Mouse (Mus musculus): ENCODE measurements around the gene 4933424G06Rik. TPM values are rescaled to one million over a fixed set of nuclear protein-coding genes. Genes with fewer than 3 reads are reported as not detected.

The 4933424G06Rik gene
- polyA plus RNA-seq, 1 experiment, result 0.21 TPM

GRCm38 (mm10) chr1:36696411-36696810 is 13.5 kb upstream of the 4933424G06Rik start:
- TF ChIP-seq CTCF (IDR thresholded peaks at IDR 0.05; ENCODE audit: borderline replicate concordance, insufficient read depth, low read depth, low read length) (no peak), POLR2A (IDR thresholded peaks at IDR 0.05; ENCODE audit: borderline replicate concordance, insufficient read depth, low read length) (no peak)
- 64% methylated on average over 6 of the region's 6 CpGs for WGBS
- no peak for DNase-seq
- Histone ChIP-seq H3K4me3 (replicated peaks; ENCODE audit: insufficient read depth, low read depth, low read length) (no peak overlapping the region), H3K4me1 (ENCODE audit: control insufficient read depth, insufficient read depth, low read length) (peaks cover 3% of the 10 kb centered on the region; the same call in 1 of the 2 replicates), H3K27ac (ENCODE audit: insufficient read depth, low read length) (no peak overlapping the region), H3K27me3 (ENCODE audit: control insufficient read depth, insufficient read depth, low read length) (no peaks in the 10 kb centered on the region)

GRCm38 (mm10) chr1:36697030-36697429 is 12.9 kb upstream of the 4933424G06Rik start:
- 65% methylated on average over 5 of the region's 5 CpGs for WGBS
- Histone ChIP-seq H3K27me3 (ENCODE audit: control insufficient read depth, insufficient read depth, low read length) (no peaks in the 10 kb centered on the region), H3K4me1 (ENCODE audit: control insufficient read depth, insufficient read depth, low read length) (peaks cover 3% of the 10 kb centered on the region; the same call in 1 of the 2 replicates), H3K4me3 (replicated peaks; ENCODE audit: insufficient read depth, low read depth, low read length) (no peak overlapping the region), H3K27ac (ENCODE audit: insufficient read depth, low read length) (no peak overlapping the region)
- TF ChIP-seq CTCF (IDR thresholded peaks at IDR 0.05; ENCODE audit: borderline replicate concordance, insufficient read depth, low read depth, low read length) (no peak), POLR2A (IDR thresholded peaks at IDR 0.05; ENCODE audit: borderline replicate concordance, insufficient read depth, low read length) (no peak)
- DNase-seq, result no peak

GRCm38 (mm10) chr1:36707166-36707565 is 2.8 kb upstream of the 4933424G06Rik start:
- H3K4me1 ChIP-seq (ENCODE audit: control insufficient read depth, insufficient read depth, low read length), result peaks cover 20% of the 10 kb centered on the region
- 14% methylated on average over 2 of the region's 2 CpGs for WGBS
- TF ChIP-seq CTCF (IDR thresholded peaks at IDR 0.05; ENCODE audit: borderline replicate concordance, insufficient read depth, low read depth, low read length) (no peak), POLR2A (IDR thresholded peaks at IDR 0.05; ENCODE audit: borderline replicate concordance, insufficient read depth, low read length) (no peak)

DNA sequence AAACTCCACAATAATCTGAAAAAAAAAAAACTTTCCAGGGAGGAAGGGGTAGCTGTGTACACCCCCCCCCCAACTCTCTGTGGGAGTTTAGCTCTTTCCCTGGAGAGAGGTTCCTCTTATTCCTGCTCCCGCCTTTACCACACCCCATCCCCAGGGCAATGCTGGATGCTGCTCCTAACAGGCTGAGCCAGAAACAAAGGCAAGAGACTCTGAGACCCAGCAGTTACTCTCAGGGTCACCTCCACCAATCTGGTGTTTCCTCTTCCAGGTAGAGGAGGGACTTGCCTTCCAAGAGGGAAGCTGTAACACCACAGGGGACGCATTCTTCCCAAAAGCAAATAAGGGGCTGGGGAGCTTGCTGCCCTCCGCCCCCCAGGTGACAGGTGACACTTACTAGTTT is 2.2 kb upstream of the 4933424G06Rik start:
- Histone ChIP-seq H3K4me1 (ENCODE audit: control insufficient read depth, insufficient read depth, low read length) (peaks cover 20% of the 10 kb centered on the region), H3K27me3 (ENCODE audit: control insufficient read depth, insufficient read depth, low read length) (no peaks in the 10 kb centered on the region), H3K4me3 (replicated peaks; ENCODE audit: insufficient read depth, low read depth, low read length) (no peak overlapping the region), H3K27ac (ENCODE audit: insufficient read depth, low read length) (no peak overlapping the region)
- TF ChIP-seq POLR2A (IDR thresholded peaks at IDR 0.05; ENCODE audit: borderline replicate concordance, insufficient read depth, low read length) (no peak), CTCF (IDR thresholded peaks at IDR 0.05; ENCODE audit: borderline replicate concordance, insufficient read depth, low read depth, low read length) (no peak)
- 66% methylated on average over 3 of the region's 3 CpGs for WGBS
- DNase-seq, result no peak

More at GRCm38 (mm10) chr1:36707166-36707565, 2.8 kb upstream of the 4933424G06Rik start:
- H3K27ac ChIP-seq (ENCODE audit: insufficient read depth, low read length), result no peak overlapping the region
- DNase-seq, result no peak
- no peak overlapping the region for H3K4me3 ChIP-seq (replicated peaks; ENCODE audit: insufficient read depth, low read depth, low read length)
- H3K27me3 ChIP-seq (ENCODE audit: control insufficient read depth, insufficient read depth, low read length), result no peaks in the 10 kb centered on the region

GRCm38 (mm10) chr1:36708626-36709025 is 1.3 kb upstream of the 4933424G06Rik start:
- 36% methylated on average over 1 of the region's 1 CpGs for WGBS
- Histone ChIP-seq H3K27me3 (ENCODE audit: control insufficient read depth, insufficient read depth, low read length) (no peaks in the 10 kb centered on the region), H3K4me3 (replicated peaks; ENCODE audit: insufficient read depth, low read depth, low read length) (peak overlapping the region; percentile 92), H3K4me1 (ENCODE audit: control insufficient read depth, insufficient read depth, low read length) (peaks cover 20% of the 10 kb centered on the region), H3K27ac (ENCODE audit: insufficient read depth, low read length) (no peak overlapping the region)
- no peak for DNase-seq
- TF ChIP-seq POLR2A (IDR thresholded peaks at IDR 0.05; ENCODE audit: borderline replicate concordance, insufficient read depth, low read length), result no peak
- TF ChIP-seq CTCF (IDR thresholded peaks at IDR 0.05; ENCODE audit: borderline replicate concordance, insufficient read depth, low read depth, low read length), result no peak

- peak overlapping the region; percentile 92 for H3K4me3 ChIP-seq (replicated peaks; ENCODE audit: insufficient read depth, low read depth, low read length)
- TF ChIP-seq CTCF (IDR thresholded peaks at IDR 0.05; ENCODE audit: borderline replicate concordance, insufficient read depth, low read depth, low read length), result peak; percentile 28; the same call in 1 of the 2 replicates
- no peak for TF ChIP-seq POLR2A (IDR thresholded peaks at IDR 0.05; ENCODE audit: borderline replicate concordance, insufficient read depth, low read length)
- under 1% methylated on average over 33 of the region's 33 CpGs for WGBS
- H3K27ac ChIP-seq (ENCODE audit: insufficient read depth, low read length), result peak overlapping the region; percentile 83
- no peaks in the 10 kb centered on the region for H3K27me3 ChIP-seq (ENCODE audit: control insufficient read depth, insufficient read depth, low read length)
- H3K4me1 ChIP-seq (ENCODE audit: control insufficient read depth, insufficient read depth, low read length), result peaks cover 20% of the 10 kb centered on the region
- DNase-seq, result no peak
Observed at GRCm38 (mm10) chr1:36709055-36709853, 695 bp upstream of the 4933424G06Rik start.

- Histone ChIP-seq H3K27ac (ENCODE audit: insufficient read depth, low read length) (no peak overlapping the region), H3K4me1 (ENCODE audit: control insufficient read depth, insufficient read depth, low read length) (peaks cover 20% of the 10 kb centered on the region), H3K27me3 (ENCODE audit: control insufficient read depth, insufficient read depth, low read length) (no peaks in the 10 kb centered on the region), H3K4me3 (replicated peaks; ENCODE audit: insufficient read depth, low read depth, low read length) (no peak overlapping the region)
- 98% methylated on average over 2 of the region's 2 CpGs for WGBS
- TF ChIP-seq POLR2A (IDR thresholded peaks at IDR 0.05; ENCODE audit: borderline replicate concordance, insufficient read depth, low read length) (no peak), CTCF (IDR thresholded peaks at IDR 0.05; ENCODE audit: borderline replicate concordance, insufficient read depth, low read depth, low read length) (no peak)
- DNase-seq, result no peak
Observed at GRCm38 (mm10) chr1:36711104-36711503, 1.2 kb downstream of the 4933424G06Rik start.

DNA sequence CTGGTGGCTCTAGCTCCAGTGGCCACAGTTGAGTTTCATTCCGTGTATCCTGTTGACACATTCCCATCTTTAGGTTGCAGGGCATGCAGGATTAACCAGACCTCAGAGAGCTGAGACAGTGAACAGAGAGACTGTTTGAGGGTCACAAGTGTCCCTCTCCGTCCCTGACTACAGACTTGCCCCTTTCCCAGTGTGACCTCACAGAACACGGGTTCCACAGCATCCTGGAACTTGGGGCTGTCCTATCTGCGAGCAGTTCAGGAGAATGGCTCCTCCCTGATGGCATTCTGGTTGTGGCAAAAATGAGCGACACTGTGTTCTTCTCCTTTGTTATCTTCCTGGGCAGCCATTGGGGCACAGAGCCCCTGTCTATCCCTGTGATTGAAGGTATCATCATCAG is 4.4 kb downstream of the 4933424G06Rik start, which contains the start of gene Actr1b:
TSS of gene Actr1b (minus strand) at position 112 of the 400 bp plus-strand sequence.
- Histone ChIP-seq H3K4me1 (ENCODE audit: control insufficient read depth, insufficient read depth, low read length) (no peaks in the 10 kb centered on the region; the same call in 1 of the 2 replicates), H3K27me3 (ENCODE audit: control insufficient read depth, insufficient read depth, low read length) (no peaks in the 10 kb centered on the region), H3K27ac (ENCODE audit: insufficient read depth, low read length) (no peak within 1 kb of the TSS), H3K4me3 (replicated peaks; ENCODE audit: insufficient read depth, low read depth, low read length) (no peak within 1 kb of the TSS)
- DNase-seq, result no peak
- TF ChIP-seq CTCF (IDR thresholded peaks at IDR 0.05; ENCODE audit: borderline replicate concordance, insufficient read depth, low read depth, low read length) (no peak), POLR2A (IDR thresholded peaks at IDR 0.05; ENCODE audit: borderline replicate concordance, insufficient read depth, low read length) (no peak)
- WGBS, result 78% methylated on average over 5 of the region's 5 CpGs
